Mouse (Mus musculus): ENCODE measurements around the gene B3galt1. TPM values are rescaled to one million over a fixed set of nuclear protein-coding genes. Genes with fewer than 3 reads are reported as not detected.

The B3galt1 gene
- polyA plus RNA-seq, 1 experiment from 2014 or later = 15.3 TPM

DNA sequence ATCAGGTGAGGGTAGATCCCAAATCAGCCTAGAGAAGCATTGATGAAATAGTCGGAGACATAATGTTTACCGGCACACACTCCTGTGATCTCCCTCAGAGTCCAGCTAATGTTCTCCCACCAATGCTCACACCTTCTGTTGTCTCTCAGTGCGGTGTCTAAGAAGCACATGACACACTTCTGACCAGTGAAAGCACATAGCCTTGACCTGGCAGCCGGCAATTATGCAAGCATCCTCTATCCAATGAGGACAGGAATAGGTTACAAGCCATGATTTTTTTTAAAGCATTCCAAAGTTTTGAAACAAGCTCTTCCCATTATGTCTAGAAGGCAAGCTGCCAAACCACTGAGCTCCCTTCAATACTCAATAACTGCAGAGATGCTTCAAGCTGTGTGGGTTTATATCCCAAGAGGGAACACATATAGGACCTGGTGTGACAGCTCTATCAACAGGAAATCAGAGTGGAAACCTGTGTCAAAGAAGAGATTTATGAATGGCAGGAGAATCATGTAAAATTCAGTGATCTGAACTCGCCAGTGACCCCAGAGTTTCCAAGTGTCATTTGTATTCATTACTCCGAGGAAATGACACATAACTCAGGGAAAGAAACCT is 456.0 kb downstream of the B3galt1 start:
- Histone ChIP-seq H3K27ac (ENCODE audit: low read depth, low read length) (no peak overlapping the region), H3K4me2 (no peak overlapping the region), H3K9me3 (ENCODE audit: control insufficient read depth, low read length) (no peaks in the 10 kb centered on the region), H3K4me1 (ENCODE audit: control insufficient read depth, insufficient read depth, low read length) (no peaks in the 10 kb centered on the region), H3K9ac (ENCODE audit: low read length) (no peak overlapping the region), H3K4me3 (ENCODE audit: low read depth, low read length) (no peak overlapping the region), H3K36me3 (ENCODE audit: control insufficient read depth, insufficient read depth, low read length) (no peaks in the 10 kb centered on the region), H3K27me3 (ENCODE audit: control insufficient read depth, insufficient read depth, low read length) (no peaks in the 10 kb centered on the region)
- ATAC-seq (ENCODE audit: low FRiP score) = no peak
- 94% methylated on average over 6 of the region's 6 CpGs for WGBS
- DNase-seq (ENCODE audit: low spot score, missing footprints) = no peak

DNA sequence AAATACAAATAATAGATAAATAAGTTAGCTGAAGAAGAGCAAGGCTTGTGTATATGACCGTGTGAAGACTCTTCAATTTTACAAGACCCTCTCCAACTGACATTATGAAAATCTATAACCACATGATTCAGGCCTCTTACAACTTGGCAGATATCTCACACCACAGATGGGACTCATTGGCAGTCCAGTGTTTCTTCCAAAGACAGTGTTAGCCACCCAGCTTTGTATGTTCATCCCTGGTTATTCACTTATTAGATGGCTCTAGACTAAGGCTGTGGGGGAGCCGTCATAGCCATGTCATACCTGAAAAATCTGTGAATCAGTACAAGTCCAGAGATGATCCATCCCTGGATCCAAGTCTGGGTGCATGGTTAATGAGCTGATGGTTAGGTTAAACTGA is 463.1 kb downstream of the B3galt1 start:
- Histone ChIP-seq H3K27me3 (ENCODE audit: control insufficient read depth, insufficient read depth, low read length) (no peaks in the 10 kb centered on the region), H3K4me3 (ENCODE audit: low read depth, low read length) (no peak overlapping the region), H3K27ac (ENCODE audit: low read depth, low read length) (no peak overlapping the region), H3K4me1 (ENCODE audit: control insufficient read depth, insufficient read depth, low read length) (no peaks in the 10 kb centered on the region), H3K9me3 (ENCODE audit: control insufficient read depth, low read length) (no peaks in the 10 kb centered on the region), H3K9ac (ENCODE audit: low read length) (no peak overlapping the region), H3K36me3 (ENCODE audit: control insufficient read depth, insufficient read depth, low read length) (no peaks in the 10 kb centered on the region), H3K4me2 (no peak overlapping the region)
- 95% methylated on average over 2 of the region's 2 CpGs for WGBS
- ATAC-seq (ENCODE audit: low FRiP score) = no peak
- DNase-seq (ENCODE audit: low spot score, missing footprints) = no peak

DNA sequence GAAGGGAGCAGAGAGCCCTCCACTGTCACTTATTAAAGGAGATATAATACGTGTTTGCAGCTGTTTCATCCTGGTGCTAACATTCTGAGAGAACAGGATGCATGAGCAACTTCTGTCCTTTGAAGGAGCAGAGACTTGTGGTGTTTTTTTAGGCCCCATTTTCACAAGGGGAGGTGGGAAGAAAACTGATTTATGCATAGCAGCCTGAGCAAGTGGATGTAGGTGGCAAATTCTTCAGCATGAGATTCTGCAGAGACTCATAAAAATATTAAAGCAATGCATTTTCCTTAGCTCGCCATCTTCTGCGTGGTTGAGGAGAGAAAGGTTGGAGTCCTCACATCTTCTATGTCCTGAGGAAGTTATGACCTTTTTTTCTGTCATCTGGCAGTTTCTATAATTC is 469.0 kb downstream of the B3galt1 start:
- Histone ChIP-seq H3K9me3 (ENCODE audit: control insufficient read depth, low read length) (no peaks in the 10 kb centered on the region), H3K27me3 (ENCODE audit: control insufficient read depth, insufficient read depth, low read length) (no peaks in the 10 kb centered on the region), H3K4me3 (ENCODE audit: low read depth, low read length) (no peak overlapping the region), H3K27ac (ENCODE audit: low read depth, low read length) (no peak overlapping the region), H3K36me3 (ENCODE audit: control insufficient read depth, insufficient read depth, low read length) (no peaks in the 10 kb centered on the region), H3K4me1 (ENCODE audit: control insufficient read depth, insufficient read depth, low read length) (no peaks in the 10 kb centered on the region), H3K9ac (ENCODE audit: low read length) (no peak overlapping the region), H3K4me2 (no peak overlapping the region)
- DNase-seq (ENCODE audit: low spot score, missing footprints) (no peak), ATAC-seq (ENCODE audit: low FRiP score) (no peak)
- WGBS = 82% methylated on average over 3 of the region's 3 CpGs

DNA sequence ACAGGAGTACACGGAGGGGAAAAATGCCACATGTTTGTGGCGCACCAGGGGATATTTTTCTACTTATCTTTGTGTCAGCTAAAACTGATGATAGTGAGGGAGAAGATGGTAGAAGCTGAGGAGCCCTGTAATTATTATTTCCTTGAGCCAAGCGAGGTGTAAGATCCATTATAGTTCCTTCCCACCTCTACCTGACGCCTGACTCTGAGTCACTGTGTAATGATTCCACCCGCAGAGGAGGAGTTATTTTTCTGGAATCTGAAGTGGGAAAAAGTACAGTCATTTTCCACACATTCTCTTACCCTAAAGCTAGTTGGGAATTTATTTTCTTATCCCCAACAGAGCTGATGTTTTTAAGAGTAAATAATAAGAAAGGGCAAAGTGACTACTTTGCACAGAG is 475.1 kb downstream of the B3galt1 start:
- 89% methylated on average over 5 of the region's 5 CpGs for WGBS

DNA sequence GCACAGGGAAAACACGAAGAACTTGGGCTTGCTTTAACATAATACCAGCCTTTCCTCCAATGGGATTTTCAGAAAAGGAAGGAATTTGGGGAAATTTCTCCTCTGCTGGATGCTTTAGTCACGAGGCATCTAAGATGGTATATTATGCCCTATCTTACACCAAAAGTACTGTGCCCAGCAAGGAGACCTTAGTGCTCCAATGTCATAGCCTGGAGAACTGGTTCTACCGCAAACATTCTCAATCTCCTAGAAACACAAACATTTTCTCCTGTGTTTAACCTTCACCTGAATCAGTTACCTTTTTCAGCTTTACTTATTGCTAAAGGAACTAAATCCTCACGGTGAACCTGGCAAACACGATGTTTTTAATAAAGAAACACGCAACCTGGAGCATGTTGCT is 486.8 kb downstream of the B3galt1 start:
- WGBS = 86% methylated on average over 6 of the region's 6 CpGs
- no peaks in the 10 kb centered on the region for H3K27me3 ChIP-seq (ENCODE audit: control insufficient read depth, insufficient read depth, low read length)

More for the DNA sequence above, 475.1 kb downstream of the B3galt1 start:
- ATAC-seq (ENCODE audit: low FRiP score) = no peak
- Histone ChIP-seq H3K27ac (ENCODE audit: low read depth, low read length) (no peak overlapping the region), H3K4me3 (ENCODE audit: low read depth, low read length) (no peak overlapping the region), H3K9ac (ENCODE audit: low read length) (no peak overlapping the region), H3K27me3 (ENCODE audit: control insufficient read depth, insufficient read depth, low read length) (no peaks in the 10 kb centered on the region), H3K4me1 (ENCODE audit: control insufficient read depth, insufficient read depth, low read length) (no peaks in the 10 kb centered on the region), H3K36me3 (ENCODE audit: control insufficient read depth, insufficient read depth, low read length) (no peaks in the 10 kb centered on the region), H3K4me2 (no peak overlapping the region), H3K9me3 (ENCODE audit: control insufficient read depth, low read length) (no peaks in the 10 kb centered on the region)
- peak; percentile 35 for DNase-seq (ENCODE audit: low spot score, missing footprints)

DNA sequence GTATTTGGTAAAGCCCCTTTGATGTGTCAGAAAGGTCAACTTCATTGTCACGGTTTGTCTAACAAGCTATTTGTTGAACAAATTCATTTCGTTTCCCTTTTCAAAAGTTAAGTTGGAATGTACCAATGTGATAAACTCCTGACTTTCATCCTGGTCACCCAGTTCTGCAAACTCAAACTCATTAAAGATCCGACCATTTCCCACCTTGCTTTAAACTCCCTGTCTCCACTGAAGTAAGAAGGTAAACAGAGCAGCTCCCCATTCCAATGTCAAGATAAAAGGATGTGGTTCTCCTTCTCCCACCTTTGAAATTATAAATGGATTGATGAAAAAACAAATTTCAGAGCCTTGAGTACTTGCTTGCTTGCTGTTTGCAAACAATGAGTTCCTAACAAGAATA is 487.6 kb downstream of the B3galt1 start:
- ATAC-seq (ENCODE audit: low FRiP score) (no peak), DNase-seq (ENCODE audit: low spot score, missing footprints) (peak; percentile 53)
- H3K27me3 ChIP-seq (ENCODE audit: control insufficient read depth, insufficient read depth, low read length) = no peaks in the 10 kb centered on the region
- no peak overlapping the region for H3K9ac ChIP-seq (ENCODE audit: low read length)
- 38% methylated on average over 3 of the region's 3 CpGs for WGBS
- H3K4me2 ChIP-seq = no peak overlapping the region
- H3K4me3 ChIP-seq (ENCODE audit: low read depth, low read length) = no peak overlapping the region
- H3K4me1 ChIP-seq (ENCODE audit: control insufficient read depth, insufficient read depth, low read length) = no peaks in the 10 kb centered on the region
- no peaks in the 10 kb centered on the region for H3K9me3 ChIP-seq (ENCODE audit: control insufficient read depth, low read length)
- H3K36me3 ChIP-seq (ENCODE audit: control insufficient read depth, insufficient read depth, low read length) = no peaks in the 10 kb centered on the region
- H3K27ac ChIP-seq (ENCODE audit: low read depth, low read length) = no peak overlapping the region

More for the DNA sequence above, 486.8 kb downstream of the B3galt1 start:
- no peaks in the 10 kb centered on the region for H3K36me3 ChIP-seq (ENCODE audit: control insufficient read depth, insufficient read depth, low read length)
- no peak overlapping the region for H3K4me3 ChIP-seq (ENCODE audit: low read depth, low read length)
- peak; percentile 51 for DNase-seq (ENCODE audit: low spot score, missing footprints)
- no peak for ATAC-seq (ENCODE audit: low FRiP score)
- no peak overlapping the region for H3K27ac ChIP-seq (ENCODE audit: low read depth, low read length)
- H3K4me2 ChIP-seq = no peak overlapping the region
- no peak overlapping the region for H3K9ac ChIP-seq (ENCODE audit: low read length)
- no peaks in the 10 kb centered on the region for H3K4me1 ChIP-seq (ENCODE audit: control insufficient read depth, insufficient read depth, low read length)
- H3K9me3 ChIP-seq (ENCODE audit: control insufficient read depth, low read length) = no peaks in the 10 kb centered on the region

DNA sequence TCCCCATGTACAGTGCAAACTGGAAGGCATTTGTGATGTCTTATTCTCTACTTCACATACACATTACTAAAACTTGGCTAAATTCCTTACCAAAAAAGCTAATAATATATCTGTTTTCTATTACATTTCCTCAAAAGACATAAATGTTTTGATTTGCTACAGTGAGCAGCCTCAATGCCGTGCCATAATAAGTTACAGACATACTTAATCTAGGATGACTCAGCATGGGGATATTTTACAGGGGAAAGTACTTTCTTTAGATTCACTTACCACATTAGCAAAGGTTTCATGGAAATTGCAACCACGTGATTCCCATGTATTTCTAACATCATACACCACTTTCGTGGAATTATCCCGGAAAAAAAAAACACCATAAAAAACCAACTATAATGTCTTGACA is 495.7 kb downstream of the B3galt1 start:
- ATAC-seq (ENCODE audit: low FRiP score) (no peak), DNase-seq (ENCODE audit: low spot score, missing footprints) (peak; percentile 8)
- 88% methylated on average over 4 of the region's 4 CpGs for WGBS

DNA sequence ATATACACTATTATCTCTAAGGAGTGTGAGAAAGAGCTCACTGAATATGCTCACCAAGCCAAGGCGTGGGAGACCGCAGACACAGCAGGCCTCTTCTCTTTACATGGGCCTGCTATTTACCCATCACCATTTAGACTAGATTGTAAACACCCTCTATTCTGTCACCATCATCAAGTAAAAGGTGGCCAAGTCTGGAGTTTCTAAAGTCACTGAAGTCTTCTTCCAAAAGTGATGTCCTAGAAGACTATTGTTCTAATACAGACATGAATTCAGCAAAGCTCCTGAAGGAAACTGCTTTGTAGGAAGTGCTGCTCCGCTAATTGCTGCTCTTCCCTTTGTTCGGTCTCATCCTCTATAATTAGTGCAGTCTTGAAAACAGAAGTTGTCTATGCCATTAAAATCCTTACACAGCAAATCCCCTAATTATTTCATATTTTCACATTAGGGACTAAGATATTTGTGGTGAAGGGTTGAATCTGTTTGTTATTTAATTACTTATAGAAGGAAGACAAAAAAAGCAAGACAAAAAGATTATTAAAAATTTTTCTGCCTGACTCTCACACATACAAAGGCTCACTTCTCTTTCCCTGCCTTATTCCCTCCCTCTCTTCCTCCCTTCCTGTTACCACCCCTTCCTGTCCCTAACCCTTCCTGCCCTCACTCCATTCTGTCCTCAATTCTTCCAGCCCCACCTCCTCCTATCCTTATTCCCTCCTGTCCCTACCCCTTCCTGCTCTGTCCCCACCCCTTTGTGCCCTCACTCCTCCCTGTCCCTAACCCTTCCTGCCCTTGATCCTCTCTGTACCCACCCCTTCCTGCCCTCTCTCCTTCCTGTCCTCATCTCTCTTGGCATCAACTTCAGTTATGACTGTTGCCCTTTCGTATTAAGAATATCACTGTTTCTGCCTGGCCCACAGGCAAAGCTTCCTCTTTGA is 514.0 kb downstream of the B3galt1 start:
- no peak overlapping the region for H3K4me2 ChIP-seq
- H3K9ac ChIP-seq (ENCODE audit: low read length) = no peak overlapping the region
- H3K27ac ChIP-seq (ENCODE audit: low read depth, low read length) = no peak overlapping the region
- 87% methylated on average over 5 of the region's 5 CpGs for WGBS
- no peak overlapping the region for H3K4me3 ChIP-seq (ENCODE audit: low read depth, low read length)
- ATAC-seq (ENCODE audit: low FRiP score) (no peak), DNase-seq (ENCODE audit: low spot score, missing footprints) (peak; percentile 81)
- no peaks in the 10 kb centered on the region for H3K9me3 ChIP-seq (ENCODE audit: control insufficient read depth, low read length)
- no peaks in the 10 kb centered on the region for H3K36me3 ChIP-seq (ENCODE audit: control insufficient read depth, insufficient read depth, low read length)
- no peaks in the 10 kb centered on the region for H3K4me1 ChIP-seq (ENCODE audit: control insufficient read depth, insufficient read depth, low read length)
- no peaks in the 10 kb centered on the region for H3K27me3 ChIP-seq (ENCODE audit: control insufficient read depth, insufficient read depth, low read length)

More for the DNA sequence above, 495.7 kb downstream of the B3galt1 start:
- H3K4me3 ChIP-seq (ENCODE audit: low read depth, low read length) = no peak overlapping the region
- no peak overlapping the region for H3K27ac ChIP-seq (ENCODE audit: low read depth, low read length)
- H3K36me3 ChIP-seq (ENCODE audit: control insufficient read depth, insufficient read depth, low read length) = no peaks in the 10 kb centered on the region
- no peaks in the 10 kb centered on the region for H3K4me1 ChIP-seq (ENCODE audit: control insufficient read depth, insufficient read depth, low read length)
- no peaks in the 10 kb centered on the region for H3K27me3 ChIP-seq (ENCODE audit: control insufficient read depth, insufficient read depth, low read length)
- no peak overlapping the region for H3K9ac ChIP-seq (ENCODE audit: low read length)
- H3K4me2 ChIP-seq = no peak overlapping the region
- no peaks in the 10 kb centered on the region for H3K9me3 ChIP-seq (ENCODE audit: control insufficient read depth, low read length)

DNA sequence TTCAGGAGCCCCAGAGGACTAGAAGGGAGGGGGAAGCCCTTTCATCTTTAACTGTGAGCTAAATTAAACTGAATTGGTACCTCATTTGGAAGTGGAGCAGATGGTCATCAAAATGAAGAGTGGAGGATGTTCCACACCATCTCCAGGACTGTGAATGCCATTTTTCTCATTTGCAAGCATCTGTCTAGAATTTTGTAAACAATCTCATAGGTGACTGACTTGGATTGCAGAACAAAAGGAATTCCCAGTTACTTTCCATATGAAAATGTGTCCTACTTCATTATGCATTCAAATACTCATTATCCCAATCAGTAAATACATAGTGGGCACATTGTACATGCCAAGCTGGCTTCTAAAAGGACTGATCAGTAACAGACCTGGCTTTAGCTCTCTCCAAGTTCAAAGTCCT is 515.2 kb downstream of the B3galt1 start:
- Histone ChIP-seq H3K9me3 (ENCODE audit: control insufficient read depth, low read length) (no peaks in the 10 kb centered on the region), H3K27me3 (ENCODE audit: control insufficient read depth, insufficient read depth, low read length) (no peaks in the 10 kb centered on the region), H3K9ac (ENCODE audit: low read length) (no peak overlapping the region), H3K4me1 (ENCODE audit: control insufficient read depth, insufficient read depth, low read length) (no peaks in the 10 kb centered on the region), H3K4me3 (ENCODE audit: low read depth, low read length) (no peak overlapping the region), H3K4me2 (no peak overlapping the region), H3K36me3 (ENCODE audit: control insufficient read depth, insufficient read depth, low read length) (no peaks in the 10 kb centered on the region), H3K27ac (ENCODE audit: low read depth, low read length) (no peak overlapping the region)
- peak; percentile 17 for DNase-seq (ENCODE audit: low spot score, missing footprints)
- no peak for ATAC-seq (ENCODE audit: low FRiP score)

Data from midbrain, embryonic 11.5 days (tissue).